Mouse (Mus musculus): ENCODE data around the gene Chit1. TPM values are rescaled to one million over a fixed set of nuclear protein-coding genes. Genes with fewer than 3 reads are reported as not detected.

Chit1 gene
- polyA plus RNA-seq, 1 experiment from 2014 or later: 0.81 TPM

- Histone ChIP-seq H3K4me2 (no peak overlapping the region), H3K4me1 (replicated peaks) (no peaks in the 10 kb centered on the region), H3K9ac (no peak overlapping the region), H3K27ac (replicated peaks) (no peak overlapping the region), H3K4me3 (no peak overlapping the region), H3K36me3 (no peaks in the 10 kb centered on the region), H3K9me3 (no peaks in the 10 kb centered on the region), H3K27me3 (no peaks in the 10 kb centered on the region)
- WGBS: 58% methylated on average over 9 of the region's 9 CpGs
- no peak for ATAC-seq (ENCODE audit: low read depth)
Observed at GRCm38 (mm10) chr1:134122195-134122594, 11.2 kb downstream of the Chit1 start.

GRCm38 (mm10) chr1:134133316-134133715 is 22.3 kb downstream of the Chit1 start:
- H3K4me1 ChIP-seq (replicated peaks): no peaks in the 10 kb centered on the region
- H3K4me2 ChIP-seq: no peak overlapping the region
- no peak overlapping the region for H3K9ac ChIP-seq
- H3K36me3 ChIP-seq: no peaks in the 10 kb centered on the region
- 69% methylated on average over 11 of the region's 11 CpGs for WGBS
- H3K4me3 ChIP-seq: no peak overlapping the region
- no peak for ATAC-seq (ENCODE audit: low read depth)
- H3K27ac ChIP-seq (replicated peaks): no peak overlapping the region
- no peaks in the 10 kb centered on the region for H3K27me3 ChIP-seq
- no peaks in the 10 kb centered on the region for H3K9me3 ChIP-seq

- H3K9ac ChIP-seq: no peak overlapping the region
- peaks cover 2% of the 10 kb centered on the region; the same call in 1 of the 2 replicates for H3K4me1 ChIP-seq (replicated peaks)
- H3K27me3 ChIP-seq: no peaks in the 10 kb centered on the region
- H3K27ac ChIP-seq (replicated peaks): no peak overlapping the region
- no peak overlapping the region for H3K4me2 ChIP-seq
- WGBS: 57% methylated on average over 3 of the region's 3 CpGs
- H3K4me3 ChIP-seq: no peak overlapping the region
- ATAC-seq (ENCODE audit: low read depth): no peak
- H3K9me3 ChIP-seq: no peaks in the 10 kb centered on the region
- no peaks in the 10 kb centered on the region for H3K36me3 ChIP-seq
Observed at GRCm38 (mm10) chr1:134136351-134136750, 25.3 kb downstream of the Chit1 start.

GRCm38 (mm10) chr1:134138424-134138823 is 27.4 kb downstream of the Chit1 start:
- no peaks in the 10 kb centered on the region for H3K36me3 ChIP-seq
- H3K27ac ChIP-seq (replicated peaks): no peak overlapping the region
- no peak overlapping the region for H3K4me3 ChIP-seq
- 89% methylated on average over 9 of the region's 9 CpGs for WGBS
- peaks cover 22% of the 10 kb centered on the region for H3K4me1 ChIP-seq (replicated peaks)
- H3K9ac ChIP-seq: no peak overlapping the region
- no peaks in the 10 kb centered on the region for H3K9me3 ChIP-seq
- no peaks in the 10 kb centered on the region for H3K27me3 ChIP-seq
- no peak for ATAC-seq (ENCODE audit: low read depth)
- H3K4me2 ChIP-seq: no peak overlapping the region

- Histone ChIP-seq H3K27me3 (no peaks in the 10 kb centered on the region), H3K4me2 (no peak overlapping the region), H3K9ac (no peak overlapping the region), H3K9me3 (no peaks in the 10 kb centered on the region), H3K4me1 (replicated peaks) (peaks cover 22% of the 10 kb centered on the region), H3K27ac (replicated peaks) (peak overlapping the region; percentile 84), H3K36me3 (no peaks in the 10 kb centered on the region), H3K4me3 (no peak overlapping the region)
- peak; percentile 78 for ATAC-seq (ENCODE audit: low read depth)
- 22% methylated on average over 4 of the region's 4 CpGs for WGBS
Observed at GRCm38 (mm10) chr1:134142363-134142794, 31.3 kb downstream of the Chit1 start.

GRCm38 (mm10) chr1:134146066-134146465 is 35.0 kb downstream of the Chit1 start:
- Histone ChIP-seq H3K4me1 (replicated peaks) (peaks cover 22% of the 10 kb centered on the region), H3K4me3 (no peak overlapping the region), H3K4me2 (no peak overlapping the region), H3K36me3 (no peaks in the 10 kb centered on the region), H3K27ac (replicated peaks) (no peak overlapping the region), H3K9me3 (no peaks in the 10 kb centered on the region), H3K27me3 (no peaks in the 10 kb centered on the region), H3K9ac (no peak overlapping the region)
- WGBS: 68% methylated on average over 8 of the region's 8 CpGs
- no peak for ATAC-seq (ENCODE audit: low read depth)

- no peak overlapping the region for H3K4me3 ChIP-seq
Observed at GRCm38 (mm10) chr1:134150076-134150475, 39.0 kb downstream of the Chit1 start.

GRCm38 (mm10) chr1:134150745-134151144 is 39.7 kb downstream of the Chit1 start:
- Histone ChIP-seq H3K9me3 (peaks cover 7% of the 10 kb centered on the region; the same call in 1 of the 2 replicates), H3K4me2 (no peak overlapping the region), H3K36me3 (no peaks in the 10 kb centered on the region), H3K4me1 (replicated peaks) (no peaks in the 10 kb centered on the region; the same call in 1 of the 2 replicates), H3K27ac (replicated peaks) (no peak overlapping the region), H3K27me3 (no peaks in the 10 kb centered on the region), H3K4me3 (no peak overlapping the region), H3K9ac (no peak overlapping the region)
- no peak for ATAC-seq (ENCODE audit: low read depth)
- WGBS: 95% methylated on average over 9 of the region's 9 CpGs

More at GRCm38 (mm10) chr1:134150076-134150475, 39.0 kb downstream of the Chit1 start:
- H3K27me3 ChIP-seq: no peaks in the 10 kb centered on the region
- ATAC-seq (ENCODE audit: low read depth): no peak
- H3K36me3 ChIP-seq: no peaks in the 10 kb centered on the region
- no peak overlapping the region for H3K27ac ChIP-seq (replicated peaks)
- WGBS: 73% methylated on average over 8 of the region's 8 CpGs
- H3K4me2 ChIP-seq: no peak overlapping the region
- no peaks in the 10 kb centered on the region; the same call in 1 of the 2 replicates for H3K4me1 ChIP-seq (replicated peaks)
- H3K9ac ChIP-seq: no peak overlapping the region
- peaks cover 6% of the 10 kb centered on the region; the same call in 1 of the 2 replicates for H3K9me3 ChIP-seq

- no peaks in the 10 kb centered on the region for H3K27me3 ChIP-seq
- no peak overlapping the region for H3K9ac ChIP-seq
- no peak overlapping the region for H3K4me3 ChIP-seq
- H3K4me1 ChIP-seq (replicated peaks): no peaks in the 10 kb centered on the region; the same call in 1 of the 2 replicates
- H3K9me3 ChIP-seq: peaks cover 7% of the 10 kb centered on the region; the same call in 1 of the 2 replicates
- no peak overlapping the region for H3K4me2 ChIP-seq
- H3K36me3 ChIP-seq: no peaks in the 10 kb centered on the region
- WGBS: 33% methylated on average over 13 of the region's 13 CpGs
- peak; percentile 74 for ATAC-seq (ENCODE audit: low read depth)
- H3K27ac ChIP-seq (replicated peaks): no peak overlapping the region
Observed at GRCm38 (mm10) chr1:134151655-134152412, 40.8 kb downstream of the Chit1 start.

- H3K36me3 ChIP-seq: no peaks in the 10 kb centered on the region
- H3K4me1 ChIP-seq (replicated peaks): no peaks in the 10 kb centered on the region; the same call in 1 of the 2 replicates
- no peak overlapping the region for H3K4me3 ChIP-seq
- H3K4me2 ChIP-seq: no peak overlapping the region
- H3K9ac ChIP-seq: no peak overlapping the region
- no peak overlapping the region for H3K27ac ChIP-seq (replicated peaks)
- H3K9me3 ChIP-seq: peaks cover 7% of the 10 kb centered on the region; the same call in 1 of the 2 replicates
- no peak for ATAC-seq (ENCODE audit: low read depth)
- WGBS: 82% methylated on average over 21 of the region's 21 CpGs
- H3K27me3 ChIP-seq: no peaks in the 10 kb centered on the region
Observed at GRCm38 (mm10) chr1:134152626-134153590, 41.9 kb downstream of the Chit1 start.

- no peak overlapping the region for H3K4me3 ChIP-seq
- H3K9ac ChIP-seq: no peak overlapping the region
- no peak overlapping the region for H3K27ac ChIP-seq (replicated peaks)
- H3K9me3 ChIP-seq: peaks cover 7% of the 10 kb centered on the region; the same call in 1 of the 2 replicates
- no peaks in the 10 kb centered on the region for H3K27me3 ChIP-seq
- 92% methylated on average over 3 of the region's 3 CpGs for WGBS
- H3K4me2 ChIP-seq: no peak overlapping the region
- ATAC-seq (ENCODE audit: low read depth): no peak
- no peaks in the 10 kb centered on the region for H3K36me3 ChIP-seq
- no peaks in the 10 kb centered on the region; the same call in 1 of the 2 replicates for H3K4me1 ChIP-seq (replicated peaks)
Observed at GRCm38 (mm10) chr1:134154121-134154520, 43.1 kb downstream of the Chit1 start.

- Histone ChIP-seq H3K4me3 (no peak overlapping the region), H3K4me2 (no peak overlapping the region), H3K9me3 (peaks cover 7% of the 10 kb centered on the region; the same call in 1 of the 2 replicates), H3K4me1 (replicated peaks) (no peaks in the 10 kb centered on the region; the same call in 1 of the 2 replicates), H3K9ac (no peak overlapping the region), H3K36me3 (no peaks in the 10 kb centered on the region), H3K27me3 (no peaks in the 10 kb centered on the region), H3K27ac (replicated peaks) (no peak overlapping the region)
- WGBS: 57% methylated on average over 3 of the region's 3 CpGs
- ATAC-seq (ENCODE audit: low read depth): no peak
Observed at GRCm38 (mm10) chr1:134154655-134155054, 43.6 kb downstream of the Chit1 start.

Measured in neural tube, embryonic 13.5 days (tissue).